Mouse (Mus musculus): ENCODE measurements around the gene Igll1.

The Igll1 gene

GRCm38 (mm10) chr16:16852411-16852810 is 11.4 kb downstream of the Igll1 start:
- DNase-seq, result no peak

GRCm38 (mm10) chr16:16849196-16849595 is 14.6 kb downstream of the Igll1 start:
- no peak for DNase-seq

- no peak for DNase-seq
Measured at GRCm38 (mm10) chr16:16829671-16830070, 34.1 kb downstream of the Igll1 start.

DNA sequence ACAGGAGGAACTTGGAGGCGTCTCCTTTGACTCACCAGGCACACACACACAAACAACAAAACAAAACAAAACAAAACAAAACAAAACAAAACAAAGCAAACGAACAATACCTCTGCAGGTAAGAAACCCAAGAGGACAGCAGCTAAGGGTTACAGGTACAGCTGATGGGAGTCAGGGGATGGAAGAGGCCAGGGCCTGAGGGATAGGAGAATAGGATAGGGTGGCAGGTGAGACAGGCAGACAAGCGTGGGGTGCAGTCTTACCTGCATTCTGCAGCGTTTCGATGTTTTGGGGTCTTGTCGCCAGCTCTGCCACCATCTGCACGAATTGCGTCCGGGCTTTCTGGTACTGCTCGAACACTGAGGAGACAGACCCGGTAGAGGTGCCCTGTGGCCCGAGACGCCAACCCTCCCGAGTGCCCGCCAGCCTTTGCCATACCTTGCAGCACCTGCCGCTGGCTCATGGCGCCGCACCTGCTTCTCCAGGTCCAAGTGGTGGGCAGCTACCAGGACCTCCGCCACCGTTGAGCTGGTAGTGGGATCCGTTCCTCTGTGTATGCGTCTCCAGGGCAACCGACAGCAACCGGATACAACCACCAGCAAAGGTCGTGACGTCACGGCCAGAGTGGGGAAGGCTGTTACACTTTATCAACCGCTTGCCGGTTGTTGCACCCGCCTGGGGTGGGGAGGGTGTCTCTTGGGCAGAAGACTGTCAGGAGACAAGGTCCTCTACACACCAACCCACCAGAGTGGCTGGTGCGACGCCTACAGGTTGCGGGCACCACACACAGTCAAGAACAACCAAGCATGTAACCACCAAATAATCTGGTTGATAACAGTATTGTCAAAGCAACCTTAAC is 34.8 kb downstream of the Igll1 start, which contains the start of gene Spag6l:
Gene Spag6l, minus strand, starts transcription at position 700 of the 859 bp plus-strand sequence.
- peak; percentile 65 to 76 for DNase-seq

DNA sequence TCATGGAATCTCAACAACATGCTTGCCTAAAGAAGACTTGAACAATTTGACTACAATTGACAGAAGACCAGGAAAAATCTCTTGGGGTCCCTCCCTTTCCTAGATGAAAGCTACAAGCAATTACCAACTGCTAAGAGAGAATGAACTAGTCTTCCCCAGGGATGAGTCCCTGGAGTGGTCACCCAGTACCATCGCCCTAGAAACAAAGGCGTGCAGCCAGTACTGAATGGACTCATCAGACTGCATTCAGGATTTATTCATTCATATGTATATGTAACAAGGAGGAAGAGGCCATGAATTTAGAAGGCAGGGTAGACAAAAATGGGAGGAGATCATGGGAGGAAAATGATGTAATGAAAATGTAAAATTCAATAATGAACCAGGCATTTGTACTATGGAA is 37.6 kb downstream of the Igll1 start:
- no peak for DNase-seq

DNA sequence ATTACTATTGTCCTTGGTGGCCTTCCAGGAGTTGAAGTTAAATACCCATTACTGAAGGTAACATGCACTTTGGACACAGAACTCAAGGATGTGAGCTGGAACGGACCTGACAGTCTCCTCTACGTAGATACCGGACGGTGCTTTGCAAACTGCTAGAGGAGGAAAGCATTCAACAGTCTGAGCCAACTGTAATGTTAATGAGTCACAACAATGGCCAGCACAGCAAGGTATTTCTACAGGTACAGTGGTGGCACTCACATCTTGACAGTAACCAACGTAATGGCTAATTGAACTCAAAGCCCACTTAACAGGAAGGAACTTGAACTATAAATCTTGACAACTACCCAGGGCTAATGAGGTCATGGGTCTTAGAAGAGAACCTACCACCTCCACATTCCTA is 38.3 kb downstream of the Igll1 start:
- DNase-seq, result no peak

Data from kidney, postnatal 4 days (tissue).